Mouse (Mus musculus) heart, adult 18-20 months (tissue): Measurements from ENCODE around the gene Gm4450. TPM values are rescaled to one million over a fixed set of nuclear protein-coding genes. Genes with fewer than 3 reads are reported as not detected.
"Not testable (repeated sequence)": the region's sequence is repeated elsewhere in the genome, so short reads cannot be mapped to it uniquely, and the experiment has no call there.

Experiments used
- DNase-seq, 2 experiments: peaks; one replicate each; pipeline ENCODE4 v3.0.0; 2021 to 2022; ENCODE audit warnings: mixed read lengths in 1 of 2
- total RNA-seq, 2 experiments: library from RNA; stranded (reverse); gene quantifications; 2 replicates each; pipeline ENCODE4 v1.2.3; 2021

Gm4450 gene
- total RNA-seq, 2 experiments from 2014 or later = not detected

DNA sequence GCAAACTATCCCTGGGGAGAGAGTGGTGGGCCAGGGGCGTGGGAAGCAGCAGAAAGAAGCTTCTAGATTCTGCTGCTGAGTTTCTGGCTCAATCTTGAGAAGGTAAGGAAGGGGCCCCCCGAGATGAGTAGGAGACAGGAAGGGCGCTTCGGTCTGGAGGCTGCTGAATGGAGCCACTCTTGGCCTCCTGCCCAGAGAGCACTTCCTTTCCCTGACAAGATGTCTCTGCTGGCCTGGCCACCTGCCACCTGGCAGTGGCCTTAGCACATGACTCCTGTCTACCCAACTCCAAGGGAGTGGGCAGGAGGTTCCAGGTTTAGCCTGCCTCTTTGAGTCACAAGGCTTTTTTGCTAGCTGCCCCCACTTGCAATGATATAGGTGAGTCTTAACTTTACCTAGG lies 39.6 kb downstream of the Gm4450 start:
- peak; percentile 91 to 96 for DNase-seq

DNA sequence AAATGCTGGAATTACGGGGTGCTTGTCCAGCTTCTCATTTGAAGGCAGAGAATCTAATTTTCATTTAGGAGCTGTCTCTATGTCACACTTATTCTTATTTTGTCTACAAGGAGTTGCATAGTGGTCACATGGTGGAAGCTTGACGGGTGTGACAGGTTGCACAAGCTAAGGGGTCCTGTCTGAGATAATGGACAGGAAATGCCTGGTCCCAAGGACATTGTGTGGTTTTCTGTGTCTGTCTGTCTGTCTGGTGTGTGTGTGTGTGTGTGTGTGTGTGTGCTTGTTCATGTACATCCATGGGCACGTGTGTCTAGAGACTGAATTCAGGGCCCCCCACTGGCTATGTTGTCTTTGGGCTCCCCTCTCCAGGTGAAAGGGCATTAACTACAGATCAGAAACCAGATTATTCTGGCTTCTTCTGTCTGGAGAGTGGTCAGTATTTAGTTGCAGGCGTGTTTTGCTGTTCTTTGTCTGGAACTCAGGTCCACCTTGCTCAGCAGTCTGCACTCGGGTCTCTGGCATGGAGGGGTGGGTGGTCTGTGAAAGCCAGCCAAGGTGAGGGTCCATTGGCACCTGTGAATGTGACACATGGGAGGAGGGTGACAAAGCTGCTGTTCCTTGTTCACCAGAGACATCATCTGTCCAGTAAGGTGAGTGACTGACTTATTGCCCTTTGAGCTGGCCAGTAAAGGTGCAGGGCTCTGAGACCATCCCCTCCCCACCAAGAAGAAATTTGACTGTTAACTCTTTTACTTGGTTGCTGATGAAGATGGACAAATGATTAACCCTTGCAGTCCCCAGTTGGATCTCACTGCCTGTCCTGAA lies 40.3 kb downstream of the Gm4450 start:
- DNase-seq = no peak

DNA sequence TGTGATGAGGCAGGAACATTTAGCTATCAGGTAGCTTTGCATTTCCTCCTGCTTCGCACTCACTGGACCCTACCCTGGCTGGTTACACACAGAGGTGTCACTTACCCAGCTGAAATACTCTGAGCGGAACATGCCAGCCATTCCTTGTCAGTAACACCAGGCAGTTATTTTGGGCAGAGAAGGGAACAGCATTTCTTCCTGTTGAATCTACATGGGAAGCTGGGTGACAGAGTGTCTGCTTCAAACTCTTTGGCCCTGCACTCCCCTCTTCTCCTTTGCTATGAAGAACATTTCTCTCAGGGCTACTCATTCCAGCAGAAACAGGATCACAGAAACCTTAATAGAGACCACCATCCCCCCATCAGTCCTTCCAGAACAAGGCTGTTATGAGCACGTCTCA lies 42.6 kb downstream of the Gm4450 start:
- peak; percentile 52 to 54 for DNase-seq

DNA sequence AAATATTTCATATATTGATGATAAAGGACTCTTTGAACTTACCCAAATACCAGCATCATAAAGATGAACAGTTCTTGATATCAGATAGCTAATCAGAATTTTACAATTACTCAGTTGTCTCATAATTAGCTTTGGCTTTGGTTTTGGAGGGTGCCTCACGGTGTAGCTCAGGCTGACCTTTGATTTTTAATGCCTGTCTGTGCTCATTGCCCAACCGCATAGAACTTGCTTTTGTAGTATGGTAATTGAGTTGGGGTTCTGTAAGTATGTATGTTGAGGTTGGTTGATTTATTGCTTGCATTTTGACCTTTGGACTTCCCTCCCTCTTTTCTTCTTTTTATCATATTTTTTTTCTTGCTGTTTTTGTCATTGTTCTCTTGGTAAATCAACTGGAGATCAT lies 43.2 kb downstream of the Gm4450 start:
- DNase-seq = no peak

DNA sequence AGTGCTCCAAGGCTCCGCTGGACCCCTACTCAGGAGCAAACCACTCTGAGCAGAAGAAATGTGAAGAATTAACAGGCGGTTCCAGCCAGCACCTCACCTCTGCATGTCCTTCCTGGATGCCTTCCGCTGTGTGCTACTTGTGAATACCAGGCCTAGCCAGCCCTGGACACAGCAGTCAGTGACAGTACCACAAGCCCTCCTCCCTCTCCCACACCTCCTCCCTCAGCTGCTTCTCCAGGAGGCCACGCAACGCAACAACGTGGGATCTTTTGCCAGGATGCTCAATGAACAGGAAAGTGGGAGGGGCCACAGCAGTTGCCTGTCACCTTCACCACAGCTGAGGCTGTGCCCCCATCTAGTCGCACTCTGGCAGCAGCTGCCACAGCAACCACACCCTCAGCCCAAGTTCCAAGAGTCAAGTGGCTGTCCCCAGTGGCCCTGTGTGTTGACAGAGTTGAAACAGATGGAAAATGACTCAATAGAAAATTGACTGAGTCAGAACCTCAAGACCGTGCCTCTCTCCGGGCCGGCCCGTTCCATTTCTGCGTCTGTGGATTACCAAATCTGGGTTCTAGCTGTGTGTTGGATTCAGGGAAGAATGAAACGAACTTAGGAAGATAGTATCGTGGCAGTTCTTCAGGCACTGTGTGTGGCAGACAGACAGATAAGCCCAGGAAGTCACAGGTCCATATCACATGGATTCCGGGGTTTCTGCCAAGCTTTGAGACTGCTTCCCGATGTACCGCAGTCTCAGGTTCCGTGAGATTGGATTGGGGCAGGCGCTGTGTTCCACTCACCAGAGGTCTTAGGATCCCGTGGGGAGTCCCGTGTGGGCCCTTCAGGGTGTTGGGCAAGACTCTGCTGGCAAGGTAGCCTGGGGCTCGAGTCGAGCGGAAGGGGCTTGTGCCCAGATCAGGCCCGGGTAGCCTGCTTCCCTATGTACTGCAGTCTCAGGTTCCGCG lies 46.0 kb downstream of the Gm4450 start:
- peak; percentile 46 to 57 for DNase-seq

DNA sequence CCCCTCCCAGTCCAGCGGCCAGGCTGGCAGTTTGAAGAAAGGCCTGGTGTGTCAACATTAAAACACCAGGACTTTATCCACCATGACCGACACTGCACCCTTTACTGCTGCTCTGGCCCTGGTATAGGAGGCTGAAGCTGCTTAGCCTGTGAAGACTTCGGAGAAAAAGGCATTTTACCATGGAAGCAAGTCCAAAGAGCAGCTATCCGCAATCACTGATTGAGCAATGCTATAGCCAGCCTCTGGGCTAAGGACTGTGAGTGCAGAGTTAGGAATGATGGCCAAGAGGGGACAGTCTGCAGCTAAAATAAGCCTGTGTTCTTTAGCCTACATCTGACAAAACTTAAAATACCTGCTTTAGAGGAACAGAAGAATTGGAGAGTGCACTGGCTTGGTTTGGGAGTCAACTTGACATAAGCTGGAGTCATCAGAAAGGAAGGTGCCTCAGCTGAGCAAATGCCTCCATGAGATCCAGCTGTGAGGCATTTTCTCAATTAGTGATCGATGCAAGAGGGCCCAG lies 49.6 kb downstream of the Gm4450 start:
- DNase-seq = peak in 1 of 2 experiments; percentile 39

DNA sequence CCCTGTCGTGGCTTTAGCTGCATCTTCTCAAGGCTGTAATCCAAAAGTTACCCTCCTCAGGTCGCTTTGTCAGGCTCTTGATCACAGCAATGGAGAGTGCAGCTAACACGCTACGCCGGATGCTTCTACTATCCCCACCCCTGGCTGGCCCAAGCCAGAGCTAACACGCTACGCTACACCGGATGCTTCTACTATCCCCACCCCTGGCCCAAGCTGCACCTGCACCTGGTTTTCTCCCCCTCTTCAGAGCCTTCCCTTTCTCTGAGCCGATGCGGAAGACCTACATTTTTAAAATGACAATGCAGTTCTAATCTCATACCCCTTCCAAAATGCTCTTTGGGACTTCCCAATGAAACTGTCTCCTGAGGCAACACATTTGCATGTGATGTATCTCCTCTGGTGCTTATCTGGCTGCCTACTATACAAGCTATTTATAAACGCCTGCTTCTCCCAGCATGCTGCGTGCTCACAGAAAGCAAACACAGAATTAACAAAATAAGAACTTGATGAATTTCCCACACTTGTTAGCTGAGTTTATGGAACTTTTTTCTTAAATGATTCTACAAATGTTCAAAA lies 50.3 kb downstream of the Gm4450 start:
- DNase-seq = peak in 1 of 2 experiments; percentile 35

DNA sequence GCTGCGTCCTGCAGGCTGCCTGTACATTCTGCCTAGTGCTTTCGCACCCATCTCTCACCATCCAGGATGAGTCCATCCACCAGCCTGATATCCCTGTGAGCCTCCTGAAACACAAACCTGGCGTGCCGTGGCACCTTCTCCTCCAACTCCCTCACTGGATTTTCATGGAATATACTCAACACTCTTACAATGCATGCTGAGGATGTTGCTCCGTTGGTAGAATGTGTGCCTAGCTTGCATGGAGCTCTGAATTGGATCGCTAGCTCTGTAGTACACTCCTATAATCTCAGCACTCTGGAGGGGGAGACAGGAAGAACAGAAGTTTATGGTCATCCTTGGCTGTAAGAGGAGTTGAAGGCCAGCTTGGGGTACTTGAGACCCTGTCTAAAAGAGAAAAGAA lies 51.0 kb downstream of the Gm4450 start:
- DNase-seq = not testable (repeated sequence)

DNA sequence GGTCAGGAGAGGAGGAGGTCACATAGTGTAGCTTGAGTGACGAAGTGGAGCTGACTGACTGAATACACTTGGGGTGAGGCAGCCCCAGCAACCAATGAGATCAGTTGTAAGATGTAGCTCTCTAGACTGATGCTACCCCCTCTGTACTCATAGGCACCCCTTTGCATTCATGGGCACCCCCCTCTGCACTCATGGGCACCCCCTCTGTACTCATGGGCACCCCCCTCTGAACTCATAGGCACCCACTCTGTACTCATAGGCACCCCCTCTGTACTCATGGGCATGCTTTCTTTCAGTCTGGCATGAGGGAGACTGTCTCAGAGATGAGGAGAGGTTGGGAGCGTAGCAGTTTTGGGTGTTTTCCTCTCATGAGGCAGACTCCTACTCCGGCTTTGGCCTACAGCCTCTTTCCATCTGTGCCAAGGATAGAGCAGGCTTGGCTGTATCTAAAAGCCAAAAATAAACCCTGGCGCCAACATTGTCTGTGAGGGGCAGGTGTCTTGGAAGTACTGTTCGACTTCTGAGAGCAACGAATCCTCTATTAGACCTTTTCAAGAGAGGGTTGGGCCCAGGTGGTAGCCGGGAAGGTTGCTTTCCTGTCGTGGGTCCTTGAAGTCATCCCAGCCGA lies 52.5 kb downstream of the Gm4450 start:
- DNase-seq = peak; percentile 13 to 77

Other genes with a start within 250 kb of the Gm4450 start
- not detected for gene Reg4, start 235.0 kb downstream of the Gm4450 start, total RNA-seq
- 10 to 100 TPM in 1 of 2 experiments, 1 to 10 TPM in 1; 8.5 to 16.1 TPM for gene Hmgcs2, start 176.7 kb downstream of the Gm4450 start, total RNA-seq
- gene Phgdh, start 117.1 kb downstream of the Gm4450 start, total RNA-seq = 1 to 10 TPM; 2.5 to 2.8 TPM
- gene Zfp697, start 74.7 kb downstream of the Gm4450 start, total RNA-seq = 1 to 10 TPM; 5.9 to 7.3 TPM
- gene Hsd3b4, start 53.4 kb upstream of the Gm4450 start, total RNA-seq = not detected
- not detected for gene Gm10681, start 131.7 kb upstream of the Gm4450 start, total RNA-seq
- gene Hsd3b5, start 173.1 kb upstream of the Gm4450 start, total RNA-seq = not detected